Mouse (Mus musculus) heart, postnatal 0 days (tissue): ENCODE data around the gene Olfr91.

ENCODE experiments used
- CTCF ChIP-seq: IDR thresholded peaks from 2 replicates; pipeline ENCODE4 v1.5.1; 2016; ENCODE audit warnings: antibody characterized with exemption, control low read depth, low read depth
- EP300 ChIP-seq: IDR thresholded peaks from 2 replicates; pipeline ENCODE4 v1.6.1; 2016; ENCODE audit warnings: antibody characterized with exemption, low read depth

DNA sequence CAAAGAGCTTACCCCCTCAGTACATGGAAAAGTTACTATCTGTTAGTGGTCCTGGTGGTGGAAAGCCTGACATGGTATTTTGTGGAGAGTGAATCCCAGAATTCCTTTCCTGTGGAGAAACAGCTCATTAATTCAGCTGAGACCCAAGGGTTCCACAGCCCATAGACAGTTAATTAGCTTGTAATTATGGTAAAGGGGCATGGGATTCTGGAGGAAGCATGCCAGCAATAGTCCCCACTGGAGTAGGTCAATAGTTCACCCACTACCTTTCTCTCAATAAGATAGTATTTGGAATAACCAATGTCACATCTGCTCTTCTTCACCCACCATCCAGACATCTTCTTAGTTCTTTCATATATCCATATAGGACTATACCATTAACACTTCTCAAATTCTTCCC is 9.7 kb downstream of the Olfr91 start, which contains the start of gene Olfr90:
- TF ChIP-seq CTCF = no peak
- no peak for TF ChIP-seq EP300
